ENCODE assay signal across 16 mouse cellular contexts in genomic region chr11:99165031-99165752, GRCm38 (mm10). TPM values are rescaled to one million over a fixed set of nuclear protein-coding genes. Genes with fewer than 3 reads are reported as not detected.
"Had no signal": no experiment of that assay in that cellular context is flagged by ENCODE, and none has a peak within 500 bp of the region (broad histone marks: within the 10 kb centered on the region; RNA-seq: fewer than 3 reads in every experiment).

No protein-coding gene starts in this region.

- ATAC-seq: intestine, embryonic 16.5 days; liver, postnatal 0 days; lung, postnatal 0 days had no signal

- H3K36me3 ChIP-seq: kidney, embryonic 15.5 days; limb, embryonic 12.5 days; liver, embryonic 13.5 days; midbrain, embryonic 12.5 days; neural tube, embryonic 12.5 days had no signal

- H3K27ac ChIP-seq: kidney, embryonic 15.5 days; limb, embryonic 12.5 days; liver, embryonic 13.5 days; midbrain, embryonic 12.5 days; neural tube, embryonic 12.5 days had no signal

- H3K4me3 ChIP-seq: kidney, embryonic 15.5 days; limb, embryonic 12.5 days; liver, embryonic 13.5 days; midbrain, embryonic 12.5 days; neural tube, embryonic 12.5 days had no signal

- H3K9me3 ChIP-seq: kidney, embryonic 15.5 days; limb, embryonic 12.5 days; liver, embryonic 13.5 days; midbrain, embryonic 12.5 days; neural tube, embryonic 12.5 days had no signal

- DNase-seq: kidney, adult 2 months; kidney, postnatal 14 days; liver; liver, embryonic 13.5 days; liver, postnatal 0 days; lung, postnatal 36 days; thymus, postnatal 14 days had no signal

- H3K4me2 ChIP-seq: kidney, embryonic 15.5 days; limb, embryonic 12.5 days; liver, embryonic 13.5 days; midbrain, embryonic 12.5 days; neural tube, embryonic 12.5 days had no signal

- H3K9ac ChIP-seq: kidney, embryonic 15.5 days; limb, embryonic 12.5 days; liver, embryonic 13.5 days; liver, postnatal 0 days; midbrain, embryonic 12.5 days; neural tube, embryonic 12.5 days had no signal

- H3K27me3 ChIP-seq: kidney, embryonic 15.5 days; limb, embryonic 12.5 days; liver, embryonic 13.5 days; midbrain, embryonic 12.5 days; neural tube, embryonic 12.5 days had no signal

- H3K4me1 ChIP-seq: kidney, embryonic 15.5 days; limb, embryonic 12.5 days; liver, embryonic 13.5 days; neural tube, embryonic 12.5 days had no signal

RNA-seq across cellular contexts. Expression of gene Ccr7, which starts 10.3 kb away (rescaled TPM):
- total RNA-seq: layer of hippocampus, postnatal 25 days; megakaryocyte-erythroid progenitor cell, adult 5-6 weeks; midbrain, postnatal 0 days had no signal
- polyA plus RNA-seq: midbrain, postnatal 0 days had no signal
